Mouse (Mus musculus) liver, embryonic 11.5 days (tissue): ENCODE results near the gene Galntl6. TPM values are rescaled to one million over a fixed set of nuclear protein-coding genes. Genes with fewer than 3 reads are reported as not detected.
A peak's percentile ranks its signal among the peaks of the same experiment; 100 is the strongest.

Source experiments
- ATAC-seq: fragments of 200-750 bp; cut with Nextera tagmentation; replicated peaks from 2 replicates; pipeline ENCODE4 v1.8.0; 2017; ENCODE audit warnings: moderate number of reproducible peaks, mild to moderate bottlenecking, moderate TSS enrichment, moderate library complexity; ENCODE audit not compliant: low FRiP score
- DNase-seq: peaks from one replicate; pipeline ENCODE4 v3.0.0-alpha.2; 2017; ENCODE audit warnings: low spot score
- H3K27ac ChIP-seq: fragments of 300-500 bp; sonication (generic); 2 replicates; pipeline ENCODE4 v1.5.1; 2014; ENCODE audit warnings: mild to moderate bottlenecking, low read depth, low read length, control low read depth
- H3K27me3 ChIP-seq: fragments of 300-500 bp; sonication (generic); replicated peaks from 2 replicates; pipeline ENCODE4 v1.6.1; 2014; ENCODE audit warnings: low read length, mixed read lengths; ENCODE audit not compliant: control insufficient read depth, insufficient read depth
- H3K36me3 ChIP-seq: fragments of 300-500 bp; sonication (generic); 2 replicates; pipeline ENCODE4 v1.6.1; 2014; ENCODE audit warnings: mild to moderate bottlenecking, low read length, moderate library complexity, mixed read lengths; ENCODE audit not compliant: control insufficient read depth, insufficient read depth
- H3K4me1 ChIP-seq: fragments of 300-500 bp; sonication (generic); replicated peaks from 2 replicates; pipeline ENCODE4 v1.6.1; 2014; ENCODE audit warnings: low read length, mixed read lengths; ENCODE audit not compliant: control insufficient read depth, insufficient read depth
- H3K4me2 ChIP-seq: fragments of 300-500 bp; sonication (generic); 2 replicates; pipeline ENCODE4 v1.6.1; 2014; ENCODE audit warnings: mild to moderate bottlenecking, control low read depth, moderate library complexity
- H3K4me3 ChIP-seq: fragments of 300-500 bp; sonication (generic); 2 replicates; pipeline ENCODE4 v1.5.1; 2014; ENCODE audit warnings: low read depth, low read length, control low read depth
- H3K9ac ChIP-seq: fragments of 300-500 bp; sonication (generic); 2 replicates; pipeline ENCODE4 v1.6.1; 2014; ENCODE audit warnings: low read depth, low read length, control low read depth
- H3K9me3 ChIP-seq: fragments of 300-500 bp; sonication (generic); 2 replicates; pipeline ENCODE4 v1.6.1; 2016; ENCODE audit warnings: low read length, inconsistent platforms, mixed read lengths; ENCODE audit not compliant: control insufficient read depth
- WGBS: fragments of 180-500 bp; shearing (Covaris S2); extraction: QIAGEN DNeasy Blood & Tissue Kit; methylation state at CpG from one replicate; pipeline ENCODE4 v1.1.7; 2014; 5-methylcytosine and 5-hydroxymethylcytosine counted together
- polyA plus RNA-seq: library from polyadenylated mRNA; unstranded; fragments of >200 nt; fragmentation: Nextera tagmentation; extraction: Ambion mirVana; gene quantifications from 2 replicates; pipeline ENCODE4 v1.2.1, GENCODE M21; 2014

The Galntl6 gene
- polyA plus RNA-seq, 1 experiment from 2014 or later, result 0.27 TPM

DNA sequence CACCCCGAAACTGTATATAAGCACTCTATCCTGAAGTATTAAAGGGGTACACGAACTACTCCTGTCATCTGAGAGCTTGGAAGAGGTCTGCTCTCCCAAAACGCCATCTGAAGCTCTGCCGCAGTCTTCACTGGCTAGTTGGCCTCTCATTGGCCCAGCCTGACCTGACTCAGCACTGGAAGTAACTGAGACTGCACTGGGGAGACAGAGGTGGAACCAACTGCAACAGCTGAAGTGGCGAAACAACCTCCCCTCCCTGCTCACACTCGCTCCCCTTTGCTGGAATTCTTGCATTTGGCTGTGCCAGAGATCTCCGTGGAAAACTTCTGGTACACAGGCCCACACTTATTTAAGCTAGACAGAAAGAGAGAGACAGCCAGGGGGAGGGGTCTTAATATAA, 1089.3 kb downstream of the Galntl6 start:
- Histone ChIP-seq H3K4me1 (no peaks in the 10 kb centered on the region), H3K27me3 (no peaks in the 10 kb centered on the region), H3K36me3 (no peaks in the 10 kb centered on the region), H3K4me3 (no peak overlapping the region), H3K9ac (no peak overlapping the region), H3K27ac (no peak overlapping the region), H3K9me3 (no peaks in the 10 kb centered on the region), H3K4me2 (no peak overlapping the region)
- ATAC-seq, result 0 out of 2 replicates have a peak, but pooled peaks have one; percentile 34
- DNase-seq, result no peak
- 56% methylated on average over 7 of the region's 7 CpGs for WGBS

DNA sequence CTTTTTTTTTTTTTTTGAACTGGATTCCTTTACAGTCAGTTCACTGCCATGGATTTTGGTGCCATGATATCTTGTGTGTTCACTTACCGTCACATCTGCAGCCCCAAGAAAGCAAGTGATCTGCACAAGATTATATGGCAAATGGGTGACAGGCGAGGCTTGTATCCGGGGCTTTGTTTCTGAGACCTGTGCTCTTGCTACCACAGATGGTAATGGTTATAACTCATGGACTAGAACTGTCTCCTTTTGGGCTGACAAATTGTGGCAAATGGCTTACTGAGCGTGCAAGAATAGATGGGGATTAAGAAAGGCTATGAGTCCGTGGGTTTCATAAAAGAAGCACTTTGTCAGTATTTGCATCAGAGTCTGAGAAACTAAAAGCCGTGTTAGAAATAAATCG, 1096.4 kb downstream of the Galntl6 start:
- no peak for ATAC-seq
- H3K9me3 ChIP-seq, result no peaks in the 10 kb centered on the region
- H3K27me3 ChIP-seq, result no peaks in the 10 kb centered on the region
- WGBS, result 65% methylated on average over 7 of the region's 7 CpGs
- no peak overlapping the region for H3K9ac ChIP-seq
- no peaks in the 10 kb centered on the region for H3K4me1 ChIP-seq
- no peaks in the 10 kb centered on the region for H3K36me3 ChIP-seq
- DNase-seq, result no peak
- H3K4me3 ChIP-seq, result no peak overlapping the region
- no peak overlapping the region for H3K27ac ChIP-seq
- H3K4me2 ChIP-seq, result no peak overlapping the region

GRCm38 (mm10) chr8:57807060-57807459, 1105.4 kb downstream of the Galntl6 start:
- DNase-seq (no peak), ATAC-seq (no peak)
- Histone ChIP-seq H3K36me3 (no peaks in the 10 kb centered on the region), H3K4me3 (no peak overlapping the region), H3K4me2 (no peak overlapping the region), H3K27me3 (no peaks in the 10 kb centered on the region), H3K9ac (no peak overlapping the region), H3K27ac (no peak overlapping the region), H3K4me1 (no peaks in the 10 kb centered on the region), H3K9me3 (no peaks in the 10 kb centered on the region)
- WGBS, result 76% methylated on average over 4 of the region's 4 CpGs

DNA sequence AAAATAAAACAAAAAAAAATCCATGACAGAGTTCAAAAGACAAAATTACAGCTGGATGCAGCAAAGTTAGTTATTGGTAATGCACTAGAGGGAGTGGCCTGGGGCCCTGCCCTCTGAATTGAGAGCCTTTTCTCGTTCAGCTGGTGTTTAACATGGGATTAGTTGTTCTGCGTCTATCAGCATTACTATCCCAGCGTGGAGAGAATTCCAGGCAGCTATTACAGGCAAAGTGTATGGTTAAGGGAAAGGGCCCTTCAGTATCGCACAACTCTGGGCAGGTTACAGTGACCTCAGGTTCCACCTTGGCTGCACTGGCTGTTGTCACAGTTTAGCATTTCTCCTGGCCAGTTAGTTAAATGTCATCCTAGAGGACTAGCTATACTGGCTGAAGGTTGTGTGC, 1107.3 kb downstream of the Galntl6 start:
- WGBS, result 79% methylated on average over 4 of the region's 4 CpGs
- Histone ChIP-seq H3K9ac (no peak overlapping the region), H3K27ac (no peak overlapping the region), H3K36me3 (no peaks in the 10 kb centered on the region), H3K9me3 (no peaks in the 10 kb centered on the region), H3K27me3 (no peaks in the 10 kb centered on the region), H3K4me2 (no peak overlapping the region), H3K4me3 (no peak overlapping the region), H3K4me1 (no peaks in the 10 kb centered on the region)
- DNase-seq (no peak), ATAC-seq (no peak)

GRCm38 (mm10) chr8:57803821-57804220, 1108.6 kb downstream of the Galntl6 start:
- no peaks in the 10 kb centered on the region for H3K9me3 ChIP-seq
- H3K27ac ChIP-seq, result no peak overlapping the region
- H3K9ac ChIP-seq, result no peak overlapping the region
- WGBS, result 86% methylated on average over 8 of the region's 8 CpGs
- no peak for DNase-seq
- H3K36me3 ChIP-seq, result no peaks in the 10 kb centered on the region
- no peaks in the 10 kb centered on the region for H3K27me3 ChIP-seq
- H3K4me3 ChIP-seq, result no peak overlapping the region
- H3K4me2 ChIP-seq, result no peak overlapping the region
- no peak for ATAC-seq
- no peaks in the 10 kb centered on the region for H3K4me1 ChIP-seq

- H3K36me3 ChIP-seq, result no peaks in the 10 kb centered on the region
- no peaks in the 10 kb centered on the region for H3K9me3 ChIP-seq
- ATAC-seq (no peak), DNase-seq (no peak)
- H3K4me2 ChIP-seq, result no peak overlapping the region
- 40% methylated on average over 4 of the region's 4 CpGs for WGBS
- no peaks in the 10 kb centered on the region for H3K27me3 ChIP-seq
- H3K9ac ChIP-seq, result no peak overlapping the region
- no peak overlapping the region for H3K27ac ChIP-seq
- H3K4me1 ChIP-seq, result no peaks in the 10 kb centered on the region
- H3K4me3 ChIP-seq, result no peak overlapping the region
These were observed 1111.2 kb downstream of the Galntl6 start for GRCm38 (mm10) chr8:57801197-57801596.

DNA sequence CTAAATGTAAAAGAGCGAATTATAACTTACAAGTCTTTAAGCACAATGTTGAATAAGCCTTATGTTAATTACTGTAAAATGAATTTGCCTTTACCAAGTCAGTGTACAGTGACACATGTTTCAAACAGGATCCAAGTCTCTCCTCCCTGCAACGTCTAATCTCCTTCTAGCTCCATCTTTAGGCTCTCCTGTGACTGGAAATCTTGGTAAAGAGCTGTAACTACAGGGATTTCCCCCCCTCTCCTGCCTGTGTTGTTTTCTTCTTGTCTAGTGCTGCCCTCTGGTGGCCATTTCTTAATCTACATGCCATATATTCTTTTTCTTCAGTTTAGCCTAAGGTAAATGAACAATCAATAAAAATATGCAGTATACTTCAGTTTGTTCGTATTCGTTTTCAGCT, 1112.1 kb downstream of the Galntl6 start:
- H3K36me3 ChIP-seq, result no peaks in the 10 kb centered on the region
- WGBS, result 18% methylated on average over 4 of the region's 4 CpGs
- DNase-seq, result no peak
- H3K4me2 ChIP-seq, result peak overlapping the region; percentile 60
- no peaks in the 10 kb centered on the region for H3K27me3 ChIP-seq
- no peaks in the 10 kb centered on the region for H3K4me1 ChIP-seq
- no peak overlapping the region for H3K9ac ChIP-seq
- H3K9me3 ChIP-seq, result no peaks in the 10 kb centered on the region
- ATAC-seq, result peak; percentile 69
- no peak overlapping the region for H3K27ac ChIP-seq
- H3K4me3 ChIP-seq, result peak overlapping the region; percentile 40

DNA sequence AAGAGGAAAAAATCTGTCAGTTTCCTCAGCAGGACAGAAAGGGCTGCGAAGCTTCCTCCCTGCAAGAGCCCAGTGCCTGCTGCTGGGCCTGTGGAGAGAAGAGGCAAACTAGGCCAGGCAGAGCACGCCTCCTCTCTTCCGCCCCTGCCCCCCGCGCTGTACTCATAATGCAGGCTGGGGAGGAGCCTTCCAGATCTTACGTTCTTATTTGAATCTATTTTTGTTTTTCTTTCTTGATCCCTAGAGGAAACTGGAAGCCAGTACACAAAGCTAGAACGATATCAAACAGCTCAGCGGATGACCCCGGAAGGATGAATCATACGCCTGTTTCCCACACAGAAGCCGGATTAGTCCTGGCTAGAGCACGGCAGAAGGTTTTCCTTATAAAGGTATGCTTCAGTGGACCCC, 1112.6 kb downstream of the Galntl6 start:
- H3K27me3 ChIP-seq, result no peaks in the 10 kb centered on the region
- WGBS, result 9% methylated on average over 12 of the region's 12 CpGs
- H3K4me3 ChIP-seq, result peak overlapping the region; percentile 40
- ATAC-seq (peak; percentile 81), DNase-seq (peak; percentile 58)
- H3K27ac ChIP-seq, result peak overlapping the region; percentile 13
- peak overlapping the region; percentile 26 for H3K9ac ChIP-seq
- H3K4me2 ChIP-seq, result peak overlapping the region; percentile 60
- no peaks in the 10 kb centered on the region for H3K36me3 ChIP-seq
- H3K4me1 ChIP-seq, result no peaks in the 10 kb centered on the region
- no peaks in the 10 kb centered on the region for H3K9me3 ChIP-seq

DNA sequence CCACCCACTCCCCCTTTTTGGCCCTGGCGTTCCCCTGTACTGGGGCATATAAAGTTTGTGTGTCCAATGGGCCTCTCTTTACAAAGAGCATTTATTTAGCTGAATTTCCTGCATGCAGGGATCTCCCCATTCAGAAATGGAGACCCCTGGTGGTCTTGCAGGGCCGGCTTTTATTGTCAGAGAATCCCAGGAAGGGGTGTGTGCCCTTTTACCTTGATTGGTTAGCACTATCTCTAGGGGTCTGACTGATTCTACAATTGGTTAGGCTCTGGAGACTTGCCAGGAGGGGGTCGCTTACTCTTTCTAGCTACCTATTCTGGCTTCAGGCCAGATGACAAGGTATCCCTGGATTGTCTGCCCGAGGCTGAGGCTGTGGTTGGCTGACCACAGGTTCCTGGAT, 1119.0 kb downstream of the Galntl6 start:
- Histone ChIP-seq H3K27ac (no peak overlapping the region), H3K36me3 (no peaks in the 10 kb centered on the region), H3K4me2 (no peak overlapping the region), H3K4me3 (no peak overlapping the region), H3K27me3 (no peaks in the 10 kb centered on the region), H3K9ac (no peak overlapping the region), H3K9me3 (no peaks in the 10 kb centered on the region), H3K4me1 (no peaks in the 10 kb centered on the region)
- DNase-seq (no peak), ATAC-seq (no peak)
- WGBS, result 38% methylated on average over 4 of the region's 4 CpGs
